Mouse (Mus musculus) neural tube, embryonic 10.5 days (tissue): ENCODE results near the gene Slc6a5.

ENCODE experiments used
- DNase-seq: peaks from one replicate; pipeline ENCODE4 v3.0.0-alpha.2; 2017; ENCODE audit warnings: low spot score; ENCODE audit errors: extremely low spot score

Gene Slc6a5

DNA sequence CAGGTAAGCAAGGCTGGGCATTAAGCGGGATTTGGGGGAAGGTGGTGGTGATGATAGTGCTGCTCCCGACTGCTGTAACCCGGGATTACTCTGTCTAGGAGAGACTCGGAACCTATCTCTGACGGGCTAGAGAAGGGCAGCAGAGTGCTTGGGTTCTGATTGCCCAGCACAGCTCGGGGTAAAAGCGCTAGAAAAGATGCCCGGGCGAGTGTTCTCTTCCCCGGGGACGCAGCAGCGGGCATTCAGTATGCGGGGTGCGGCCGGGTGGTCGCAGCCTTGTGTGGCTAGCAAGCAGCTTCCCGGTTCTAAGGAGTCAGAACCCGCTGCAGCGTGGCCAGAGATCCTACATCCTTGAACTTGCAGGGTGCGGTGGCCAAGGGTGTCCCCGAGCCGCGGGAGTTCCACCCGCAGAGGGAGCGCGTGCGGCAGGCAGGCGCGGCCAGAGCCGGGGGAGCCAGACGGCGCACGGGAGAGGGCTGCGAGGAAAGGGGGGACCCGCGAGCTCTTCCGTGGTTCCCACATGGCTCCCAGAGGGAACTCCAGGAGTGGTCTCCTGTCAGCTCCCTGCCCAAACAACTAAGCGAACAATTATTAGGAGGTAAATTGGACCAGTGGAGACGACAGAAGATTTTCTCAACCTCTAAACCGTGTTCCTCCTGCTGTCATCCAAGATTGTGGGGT is 65.6 kb downstream of the Slc6a5 start:
- DNase-seq: peak; percentile 69

DNA sequence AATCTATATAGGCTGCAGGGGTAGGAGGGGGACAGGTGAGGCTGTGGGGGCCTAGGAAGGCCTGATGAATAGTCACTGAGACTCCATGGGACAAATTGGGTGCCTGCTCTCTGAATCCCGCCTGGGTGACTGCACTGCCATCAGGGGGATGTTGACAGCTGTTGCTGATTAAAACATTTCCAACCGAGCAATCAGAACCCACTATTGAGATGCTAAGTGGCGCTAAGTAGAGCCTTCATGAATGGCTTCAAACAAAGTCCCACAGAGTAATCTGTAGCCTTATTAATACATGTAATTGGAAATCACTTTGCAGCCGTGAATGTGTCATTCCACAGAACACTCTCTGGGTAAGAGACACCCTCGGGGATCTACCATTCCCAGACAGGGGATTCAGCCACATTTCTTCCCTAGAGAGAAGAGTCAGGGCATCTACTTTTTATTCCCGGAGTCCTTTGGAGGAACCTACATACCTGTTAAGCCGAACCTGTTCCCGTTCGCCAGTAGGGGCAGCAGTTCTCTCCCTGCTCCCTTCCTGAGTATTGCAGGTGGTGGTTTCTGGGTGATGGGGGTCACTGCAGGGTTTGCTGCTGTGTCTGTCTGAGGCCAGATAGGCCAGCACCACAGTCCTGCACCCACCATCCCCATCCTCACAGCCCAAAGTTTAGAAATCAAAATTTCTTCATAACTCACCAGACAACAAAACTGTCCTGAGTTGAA is 71.7 kb downstream of the Slc6a5 start:
- no peak for DNase-seq

DNA sequence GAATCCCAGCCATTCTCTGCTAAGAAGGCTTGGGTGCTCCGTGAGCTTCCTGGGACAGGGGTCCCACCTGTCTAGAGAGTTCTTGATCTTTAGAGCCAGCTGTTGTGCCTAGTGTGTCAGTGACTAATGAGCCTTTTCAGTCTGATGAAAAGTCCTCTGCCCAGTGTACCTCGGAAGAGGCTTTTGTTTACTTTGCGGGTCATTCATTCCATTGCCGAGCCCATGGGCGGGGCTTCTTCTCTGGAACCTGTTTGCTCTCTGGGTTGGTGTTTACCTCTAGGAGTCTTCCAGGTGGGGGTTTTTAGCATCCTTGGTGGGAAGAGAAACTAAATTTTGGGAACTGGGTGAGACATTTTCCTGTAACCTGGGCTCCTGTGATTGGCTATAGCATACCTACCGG is 74.8 kb downstream of the Slc6a5 start:
- DNase-seq: no peak

DNA sequence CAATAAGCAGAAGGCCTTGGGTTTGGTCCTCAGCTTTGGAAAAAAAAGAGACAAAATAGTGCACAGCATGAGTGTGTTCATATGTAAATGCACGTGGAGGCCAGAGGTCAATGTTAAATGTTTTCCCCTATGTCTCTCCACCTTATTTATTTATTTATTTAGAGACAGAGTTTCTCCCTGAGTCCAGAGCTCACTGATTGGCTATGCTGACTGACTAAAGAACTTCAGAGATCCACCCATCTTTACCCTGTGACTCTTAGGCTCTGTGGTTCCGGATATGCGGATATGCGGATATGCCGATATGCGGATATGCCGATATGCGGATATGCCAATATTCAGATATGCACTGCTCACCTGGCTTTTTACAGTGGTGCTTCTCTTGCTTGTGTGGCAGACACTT is 76.0 kb downstream of the Slc6a5 start:
- no peak for DNase-seq

DNA sequence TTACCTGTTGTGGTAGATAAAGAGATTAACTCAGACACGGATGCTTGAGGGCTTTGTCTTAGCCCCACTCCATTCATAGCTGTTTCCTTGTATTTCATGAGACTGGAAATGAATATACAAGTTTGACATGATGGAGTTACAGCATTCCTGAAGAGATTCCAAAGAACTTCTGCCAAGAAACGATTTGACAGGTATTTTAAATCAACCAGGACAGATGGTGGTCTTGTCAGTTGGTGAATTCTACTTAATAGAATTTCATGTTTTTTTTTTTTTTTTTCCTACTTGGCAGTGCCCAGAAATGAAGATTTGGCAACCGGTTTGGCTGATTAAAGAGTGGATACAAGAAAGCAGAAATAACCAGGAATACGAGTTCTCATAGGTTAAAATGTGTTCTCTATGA is 89.4 kb downstream of the Slc6a5 start:
- DNase-seq: no peak

DNA sequence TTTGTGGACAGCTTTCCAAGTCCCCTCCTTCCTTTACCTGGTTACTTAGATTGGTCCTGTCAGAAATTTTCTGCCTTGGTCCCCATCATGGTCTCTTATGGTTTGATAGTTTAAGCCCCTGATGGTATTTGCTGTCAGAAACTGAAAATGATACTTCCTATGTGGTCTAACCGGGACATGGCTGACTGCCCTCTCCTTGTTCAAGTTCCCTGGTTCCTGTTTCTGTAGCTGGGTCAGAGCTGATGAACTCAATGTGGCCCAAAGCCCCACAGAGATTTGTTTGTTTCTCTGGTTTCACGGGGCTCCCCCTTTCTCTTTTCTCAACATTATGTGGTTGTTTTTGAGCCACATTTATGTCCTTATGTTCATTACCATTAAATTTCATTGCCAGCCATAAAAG is 95.3 kb downstream of the Slc6a5 start:
- DNase-seq: no peak
